Mouse (Mus musculus) cerebellum, adult 9-11 months (tissue): ENCODE results near the gene Tlr4.
A peak's percentile ranks its signal among the peaks of the same experiment; 100 is the strongest.

Source experiments
- DNase-seq: peaks from one replicate; pipeline ENCODE4 v3.0.0; 2022

Gene Tlr4

GRCm38 (mm10) chr4:66827463-66828162 is at the start of gene Tlr4:
TSS of gene Tlr4 (plus strand) at chr4:66827584.
- peak; percentile 61 for DNase-seq

DNA sequence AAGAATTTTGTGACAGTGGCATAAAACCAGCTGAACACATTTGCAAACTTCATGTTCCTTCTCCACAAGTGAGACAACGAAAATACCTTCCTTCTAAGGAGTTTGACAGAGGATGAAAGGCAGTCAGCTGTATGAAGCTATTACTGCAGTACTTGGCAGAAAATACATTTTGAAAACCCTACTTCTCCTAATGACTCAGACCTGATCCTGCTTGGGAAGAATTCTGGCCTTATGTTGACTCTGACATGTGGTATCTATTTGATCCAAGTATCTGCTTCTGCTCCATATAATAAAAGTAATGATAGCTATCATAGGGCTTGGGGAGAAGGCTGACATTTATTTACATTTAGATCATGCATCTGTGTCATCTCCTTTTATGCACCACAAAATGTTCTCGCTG is 33.1 kb upstream of the Tlr4 start:
- no peak for DNase-seq

DNA sequence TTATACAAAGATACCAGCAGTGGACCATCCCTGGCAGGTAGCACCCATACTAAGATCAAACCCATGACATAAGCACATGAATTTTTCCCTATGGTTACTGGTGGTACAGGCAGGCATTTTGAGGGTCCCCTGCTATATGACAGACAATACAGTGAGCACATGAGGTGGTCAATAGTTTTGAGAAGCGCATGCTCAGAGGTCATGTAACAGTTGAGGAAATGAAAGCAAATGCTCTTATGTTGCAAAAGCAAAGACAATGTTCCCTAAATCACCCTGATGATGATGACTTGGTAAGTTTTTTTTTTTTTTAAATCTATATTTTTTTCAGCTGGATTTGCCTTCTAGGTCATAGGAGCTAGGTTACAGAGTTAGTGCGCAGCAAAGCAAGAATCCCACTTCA is 30.7 kb upstream of the Tlr4 start:
- no peak for DNase-seq

- DNase-seq = no peak
Measured at GRCm38 (mm10) chr4:66804552-66805301, 22.7 kb upstream of the Tlr4 start.

- no peak for DNase-seq
Measured at GRCm38 (mm10) chr4:66805747-66806146, 21.6 kb upstream of the Tlr4 start.

- no peak for DNase-seq
Measured at GRCm38 (mm10) chr4:66816364-66817026, 10.9 kb upstream of the Tlr4 start.

GRCm38 (mm10) chr4:66821171-66821570 is 6.2 kb upstream of the Tlr4 start:
- DNase-seq = peak; percentile 80

DNA sequence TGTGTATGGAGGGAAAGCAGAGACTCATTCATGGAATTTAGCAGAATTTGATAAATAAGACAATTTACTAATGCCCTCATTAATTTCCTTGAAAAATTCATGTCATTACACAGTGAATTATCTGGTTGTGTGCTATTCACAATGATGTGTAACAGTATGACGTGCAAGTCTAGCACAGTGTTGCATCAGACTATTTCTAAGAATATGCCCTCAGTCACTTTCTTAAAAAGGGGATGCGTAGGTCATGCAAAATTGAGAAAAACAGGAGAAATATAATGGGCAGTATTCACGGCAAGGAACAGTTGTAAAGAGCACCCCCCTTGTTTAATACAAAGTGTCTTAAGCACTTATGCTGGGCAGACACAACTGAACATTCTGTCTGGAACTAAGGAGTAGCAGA is 5.6 kb upstream of the Tlr4 start:
- DNase-seq = no peak

DNA sequence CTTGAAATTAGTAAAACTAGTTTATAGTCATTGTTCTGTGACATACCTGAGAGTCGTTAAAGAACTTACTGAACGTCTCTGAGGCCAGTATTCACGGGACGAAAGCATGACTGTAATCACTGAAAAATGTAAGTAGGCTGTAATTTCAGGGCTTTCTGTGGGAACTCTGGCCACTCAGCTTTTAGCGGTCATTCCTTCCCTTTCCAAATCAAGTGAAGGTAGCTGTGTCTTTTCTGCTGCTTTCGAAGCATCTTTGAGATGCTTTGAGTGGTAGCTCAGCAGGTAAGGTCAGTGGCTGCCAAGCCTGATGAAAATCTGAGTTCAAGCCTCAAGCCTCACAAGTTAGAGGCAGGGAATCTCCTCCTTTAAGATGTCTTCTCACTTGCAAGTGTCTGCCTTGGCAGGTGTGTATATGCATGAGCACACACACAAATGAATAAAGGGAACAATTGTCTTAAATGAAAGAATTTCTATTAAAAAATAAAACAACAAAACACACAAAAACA is 832 bp downstream of the Tlr4 start:
- DNase-seq = no peak

- DNase-seq = no peak
Measured at GRCm38 (mm10) chr4:66828686-66829085, 1.3 kb downstream of the Tlr4 start.

- DNase-seq = no peak
Measured at GRCm38 (mm10) chr4:66838071-66838470, 10.7 kb downstream of the Tlr4 start.

DNA sequence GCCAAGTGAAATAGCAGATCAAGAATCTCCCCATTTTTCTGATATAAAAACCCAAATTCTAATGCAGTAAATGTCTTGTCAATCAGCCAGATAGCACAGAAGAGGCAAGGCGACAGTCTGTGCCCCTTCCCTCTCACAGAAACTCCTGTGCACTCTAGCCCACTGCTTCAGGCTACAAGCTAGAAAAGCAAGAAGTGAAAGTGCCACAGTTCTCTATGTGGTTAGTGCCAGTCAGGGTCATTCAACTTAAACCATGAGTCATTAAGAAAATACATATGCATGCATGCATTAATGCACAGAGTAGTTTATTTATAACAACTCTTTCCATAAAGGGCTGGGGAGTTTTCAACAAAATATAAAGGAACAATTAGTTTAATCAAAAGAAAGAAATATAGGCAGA is 15.9 kb downstream of the Tlr4 start:
- no peak for DNase-seq

DNA sequence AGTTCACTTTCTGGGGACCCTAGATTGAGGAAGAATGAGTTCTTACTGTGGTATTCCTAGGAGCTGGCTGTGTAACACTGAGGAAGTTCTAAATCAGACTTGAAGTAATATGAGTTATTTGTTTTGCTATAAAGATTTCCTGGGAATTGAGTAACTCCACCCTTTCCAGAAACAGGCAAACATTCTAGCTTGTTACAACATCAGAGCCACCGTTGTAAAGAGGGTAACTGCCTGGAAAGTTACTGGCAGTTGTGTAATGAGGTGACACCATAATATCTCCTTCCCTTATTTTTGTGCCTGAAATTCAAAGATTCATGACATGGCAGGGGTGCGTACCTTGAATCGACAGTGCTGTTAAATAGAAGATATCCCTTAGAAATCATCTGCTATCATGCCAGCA is 24.6 kb downstream of the Tlr4 start:
- no peak for DNase-seq

- no peak for DNase-seq
Measured at GRCm38 (mm10) chr4:66856992-66857391, 29.6 kb downstream of the Tlr4 start.

- peak; percentile 5 for DNase-seq
Measured at GRCm38 (mm10) chr4:66869919-66870318, 42.5 kb downstream of the Tlr4 start.

DNA sequence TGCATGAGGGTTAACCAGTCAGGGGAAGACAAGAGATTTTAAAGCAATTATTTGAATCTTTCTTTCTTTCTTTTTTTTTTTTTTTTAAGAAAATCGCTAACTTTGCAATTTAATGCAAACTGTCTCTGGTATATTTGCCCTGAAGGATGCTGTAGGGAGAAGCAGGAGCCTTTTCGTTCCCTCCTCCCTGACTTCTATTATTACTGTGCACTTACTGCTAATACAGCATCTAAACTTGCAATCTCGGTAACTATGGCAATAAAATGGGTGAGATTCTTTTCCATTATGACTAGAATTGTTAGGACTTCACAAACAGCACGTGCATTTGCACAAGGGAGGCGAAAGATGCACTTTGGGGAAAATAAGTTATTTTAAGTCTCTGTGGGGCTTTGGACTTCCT is 44.6 kb downstream of the Tlr4 start:
- no peak for DNase-seq

GRCm38 (mm10) chr4:66873342-66873741 is 46.0 kb downstream of the Tlr4 start:
- no peak for DNase-seq

- DNase-seq = no peak
Measured at GRCm38 (mm10) chr4:66875751-66876150, 48.4 kb downstream of the Tlr4 start.

GRCm38 (mm10) chr4:66877609-66878008 is 50.2 kb downstream of the Tlr4 start:
- DNase-seq = no peak

DNA sequence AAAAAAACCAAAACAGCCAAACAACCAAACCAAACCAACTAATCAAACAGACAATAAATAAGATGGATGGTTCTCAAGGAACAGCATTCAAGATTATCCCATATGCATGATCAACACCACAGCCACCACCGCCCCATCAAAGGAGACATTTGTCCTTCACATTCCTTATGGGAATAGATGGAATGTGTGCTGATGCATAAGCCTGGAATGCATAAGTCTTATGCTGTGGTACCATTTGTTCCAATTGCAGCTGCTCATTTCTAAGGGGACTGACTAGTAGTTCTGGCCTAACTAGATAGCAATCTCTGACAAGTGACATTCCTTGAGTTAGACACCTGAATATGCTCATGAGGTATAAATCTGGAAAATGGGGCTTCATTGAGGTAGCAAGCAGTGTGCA is 54.1 kb downstream of the Tlr4 start:
- no peak for DNase-seq

DNA sequence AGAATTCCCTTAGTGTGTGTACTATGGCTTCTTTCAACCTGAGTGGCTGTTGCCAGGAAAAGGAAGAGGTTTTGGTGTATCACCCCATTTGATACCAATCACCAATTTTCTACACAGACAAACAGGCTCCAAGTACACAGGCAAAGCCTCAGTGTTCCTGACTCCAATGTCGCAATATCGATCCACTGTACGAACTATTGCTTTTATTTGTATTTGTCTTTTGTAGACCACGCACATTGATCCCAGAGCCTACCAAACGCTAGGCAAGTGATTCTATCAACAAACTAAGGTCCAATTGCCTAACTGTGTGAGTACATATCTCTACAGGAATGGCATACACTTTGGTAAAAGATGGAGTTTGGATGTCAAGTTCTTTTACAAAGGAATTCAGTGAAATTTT is 55.9 kb downstream of the Tlr4 start:
- DNase-seq = no peak

DNA sequence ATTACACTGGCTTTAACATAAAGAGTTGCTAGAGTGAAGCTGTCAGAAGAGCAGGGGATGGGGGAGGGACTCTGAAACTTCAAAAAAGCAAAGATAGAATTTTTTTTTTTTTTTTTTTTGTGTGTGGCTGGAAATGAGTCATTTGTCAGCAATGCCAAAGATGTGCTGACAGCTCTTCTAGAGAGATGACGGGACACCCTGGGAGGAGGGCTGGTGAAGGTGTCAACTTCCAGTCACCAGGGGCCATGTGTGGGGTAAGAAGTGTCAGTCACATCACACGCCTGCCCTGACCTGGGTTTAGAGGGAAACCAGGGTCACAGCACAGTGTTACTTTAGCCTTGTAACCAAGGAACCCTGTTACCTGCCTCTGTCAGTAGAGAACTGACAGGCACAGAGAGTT is 67.2 kb downstream of the Tlr4 start:
- DNase-seq = no peak

GRCm38 (mm10) chr4:66894981-66895380 is 67.6 kb downstream of the Tlr4 start:
- no peak for DNase-seq

GRCm38 (mm10) chr4:66900126-66900525 is 72.7 kb downstream of the Tlr4 start:
- no peak for DNase-seq
